Mouse (Mus musculus) CD8-positive naive resting alpha-beta T cell, adult 2 months (primary cell): ENCODE data around the gene 2810459M11Rik.
A peak's percentile ranks its signal among the peaks of the same experiment; 100 is the strongest.

Experiments
- DNase-seq, 2 experiments: peaks; one replicate each; pipeline ENCODE4 v3.0.0; 2022; ENCODE audit warnings: low read depth in 2 of 2, low spot score in 2 of 2

The 2810459M11Rik gene

GRCm38 (mm10) chr1:86053198-86053921 is 7.7 kb downstream of the 2810459M11Rik start:
- DNase-seq: no peak

GRCm38 (mm10) chr1:86054943-86055342 is 9.3 kb downstream of the 2810459M11Rik start:
- DNase-seq: no peak

DNA sequence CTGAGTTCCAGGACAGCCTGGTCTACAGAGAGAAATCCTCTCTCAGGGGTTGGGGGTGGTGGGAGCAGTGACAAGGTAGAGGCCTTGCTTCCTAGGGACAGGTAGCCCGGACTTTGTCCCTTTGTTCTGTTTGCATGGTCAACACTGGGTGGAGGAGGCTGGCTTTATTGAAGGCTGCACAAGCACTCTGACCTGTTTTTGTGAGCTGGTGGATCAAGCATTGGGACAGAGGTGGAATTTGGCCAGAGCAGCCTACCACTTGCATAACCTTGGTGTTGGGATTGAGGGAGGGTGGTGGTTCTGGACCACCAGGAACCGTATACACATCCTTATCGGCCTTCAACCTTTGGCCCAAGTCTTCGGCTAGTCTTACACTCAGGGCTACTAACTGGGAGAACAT is 10.6 kb downstream of the 2810459M11Rik start:
- DNase-seq: no peak

DNA sequence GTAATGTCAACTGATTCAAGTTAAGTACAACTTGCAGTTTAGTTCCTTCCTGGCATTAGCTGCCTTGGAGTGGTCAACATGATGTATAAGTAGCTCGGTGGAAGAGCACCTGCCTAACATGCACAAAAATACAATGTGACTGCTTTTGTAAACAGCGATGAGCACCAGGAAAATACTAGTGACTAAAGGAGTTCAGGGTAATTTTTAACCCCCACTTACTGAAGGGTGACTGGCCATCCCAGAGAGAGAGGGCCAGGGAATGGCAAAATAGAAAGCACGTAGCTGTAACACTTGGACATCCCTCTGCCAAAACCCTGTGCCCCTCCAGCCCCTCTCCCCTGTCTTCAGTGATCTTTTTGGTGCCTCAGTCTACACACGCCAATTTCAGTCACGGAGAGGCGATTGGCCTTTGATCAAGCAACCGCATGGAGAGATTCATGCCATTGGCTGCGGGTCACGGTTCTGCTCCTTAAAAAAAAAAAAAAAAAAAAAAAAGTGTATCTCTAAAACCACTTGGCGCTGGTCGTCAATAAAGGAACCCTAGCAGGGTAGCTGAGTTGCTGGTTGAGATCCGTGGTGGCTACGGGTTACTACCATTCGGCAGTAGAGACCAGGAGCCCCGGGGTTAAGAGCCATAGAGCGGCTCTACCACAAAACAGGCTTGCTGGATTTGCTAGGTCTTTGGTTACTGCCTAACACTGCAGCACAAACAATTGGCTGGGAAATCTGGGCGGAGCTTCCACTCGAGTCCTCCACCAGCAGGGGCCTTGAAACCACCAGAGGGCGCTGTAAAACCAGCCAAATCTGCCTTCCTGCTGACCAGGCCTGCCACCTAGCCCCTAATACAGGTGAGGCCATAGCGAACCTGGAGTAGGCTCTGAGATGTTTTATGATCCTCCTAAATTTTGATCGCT is 13.4 kb downstream of the 2810459M11Rik start:
- peak; percentile 90 to 91 for DNase-seq

DNA sequence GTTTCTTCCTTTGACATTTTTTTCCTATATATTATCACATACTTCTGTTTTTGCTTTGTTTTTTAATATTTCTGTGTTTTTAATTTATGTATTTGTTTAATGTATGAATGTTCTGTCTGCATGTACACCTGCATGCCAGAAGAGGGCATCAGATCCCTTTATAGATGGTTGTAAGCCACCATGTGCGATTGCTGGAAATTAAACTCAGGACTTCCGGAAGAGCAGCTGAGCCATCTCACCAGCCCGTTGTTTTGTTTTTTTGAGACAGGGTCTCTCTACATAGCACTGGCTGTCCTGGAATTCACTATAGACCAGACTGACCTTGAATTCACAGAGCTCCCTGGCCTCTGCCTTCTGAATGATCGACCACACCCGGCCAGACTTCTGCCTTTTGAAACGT is 16.9 kb downstream of the 2810459M11Rik start:
- no peak for DNase-seq

- peak; percentile 89 to 94 for DNase-seq
These were observed 18.8 kb downstream of the 2810459M11Rik start, which contains the start of gene Psmd1 for GRCm38 (mm10) chr1:86064271-86064991. TSS of gene Psmd1 (plus strand) at chr1:86064387.

DNA sequence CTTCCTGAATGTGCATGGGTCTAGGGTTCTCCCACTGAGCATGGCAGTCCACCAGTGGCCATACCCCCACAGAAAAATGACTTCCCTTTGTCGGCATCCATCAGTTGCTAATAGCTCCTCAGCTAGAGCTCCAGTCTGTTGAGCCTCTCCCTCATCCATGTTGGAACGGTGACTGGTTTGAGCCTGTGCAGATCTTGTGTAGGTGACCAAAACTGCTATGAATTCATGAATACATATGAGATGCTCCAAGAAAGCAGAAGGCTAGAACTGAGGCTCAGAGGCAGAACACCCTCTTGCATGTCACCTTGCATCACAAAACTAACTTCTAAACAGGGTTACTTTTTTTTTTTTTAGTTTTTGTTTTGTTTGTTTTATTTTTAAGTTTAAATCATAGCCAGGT is 30.9 kb downstream of the 2810459M11Rik start:
- DNase-seq: no peak

DNA sequence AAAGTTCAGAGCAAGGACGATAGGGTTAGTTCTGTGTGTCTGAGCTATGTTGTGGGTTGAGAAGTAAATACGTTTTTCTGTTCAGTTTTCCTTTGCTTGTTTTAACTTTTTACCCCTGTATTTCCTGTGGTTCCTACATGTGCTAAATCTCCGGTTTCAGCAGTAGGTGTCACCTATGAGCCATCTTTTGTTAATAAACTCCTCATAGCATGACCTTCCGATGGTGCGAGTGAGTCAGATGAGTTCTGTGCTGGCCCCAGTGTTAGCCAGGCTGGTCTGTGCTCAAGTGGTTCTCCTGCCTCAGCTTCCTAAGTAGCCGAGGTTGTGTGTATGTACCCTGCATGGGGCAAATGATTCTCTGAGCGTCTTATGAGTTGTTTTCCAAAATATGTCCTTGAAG is 48.8 kb downstream of the 2810459M11Rik start:
- no peak for DNase-seq

- DNase-seq: no peak
These were observed 59.4 kb downstream of the 2810459M11Rik start for GRCm38 (mm10) chr1:86105054-86105453.
